Mouse (Mus musculus): ENCODE results near the gene Mapk12.

GRCm38 (mm10) chr15:89143134-89143533, 2.6 kb upstream of the Mapk12 start:
- TF ChIP-seq FLI1 (IDR thresholded peaks at IDR 0.05; ENCODE audit: low read length), result no peak
- no peak for TF ChIP-seq GATA1 (IDR thresholded peaks at IDR 0.05; ENCODE audit: borderline replicate concordance, low read length)
